Mouse (Mus musculus) testis, postnatal 14 days (tissue): ENCODE results near the gene Adal.
A peak's percentile ranks its signal among the peaks of the same experiment; 100 is the strongest.
"Not testable (repeated sequence)": the region's sequence is repeated elsewhere in the genome, so short reads cannot be mapped to it uniquely, and the experiment has no call there.

ENCODE experiments used
- DNase-seq: peaks from one replicate; pipeline ENCODE4 v3.0.0; 2021; ENCODE audit warnings: low spot score

Gene Adal

DNA sequence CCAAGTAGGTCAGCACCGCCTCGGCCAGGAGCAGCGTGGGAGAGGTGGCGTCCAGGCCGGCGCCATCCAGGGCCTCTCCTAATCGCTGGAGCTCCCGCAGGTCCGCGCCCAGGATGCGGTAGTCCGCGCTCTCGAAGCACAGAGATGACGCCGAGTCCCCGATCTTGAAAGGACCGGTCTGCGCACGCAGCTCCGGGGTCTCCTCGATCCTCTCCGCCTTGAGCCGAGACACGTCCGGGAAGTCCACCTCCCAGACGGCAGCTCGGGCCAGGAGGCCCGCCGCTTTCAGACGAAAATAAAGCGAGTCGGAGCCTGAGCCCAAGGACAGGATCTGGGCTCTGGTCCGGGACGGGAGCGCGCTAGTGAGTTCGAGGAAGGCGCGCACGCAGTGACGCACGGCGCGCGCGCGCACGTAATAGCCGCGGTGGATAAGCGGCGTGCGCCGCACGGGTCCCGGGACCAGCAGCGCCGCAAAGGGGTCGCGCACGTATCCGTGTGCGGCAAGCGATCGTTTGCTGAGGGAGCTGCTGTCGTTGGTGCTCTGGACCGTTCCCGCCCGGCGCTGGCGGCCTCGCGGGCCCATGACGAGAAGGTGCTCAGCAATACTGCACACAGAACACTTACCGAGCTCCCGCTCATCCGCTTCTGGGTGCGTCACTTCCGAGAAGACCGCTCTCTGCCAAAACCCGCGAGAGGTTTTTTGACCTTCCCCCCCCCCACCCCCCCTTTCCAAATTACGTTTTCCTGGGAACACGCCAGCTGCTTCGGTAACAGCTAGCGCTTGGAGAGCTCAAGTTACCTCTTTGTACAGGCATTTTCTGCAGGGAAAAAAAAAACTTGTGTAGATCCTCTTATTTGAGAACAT is at the start of gene Adal, which contains the start of gene Lcmt2:
Gene Adal (plus strand): TSS at position 411 of the 865 bp plus-strand sequence.
Gene Lcmt2 (minus strand): TSS at position 636 of the 865 bp plus-strand sequence.
- DNase-seq, result peak; percentile 89

DNA sequence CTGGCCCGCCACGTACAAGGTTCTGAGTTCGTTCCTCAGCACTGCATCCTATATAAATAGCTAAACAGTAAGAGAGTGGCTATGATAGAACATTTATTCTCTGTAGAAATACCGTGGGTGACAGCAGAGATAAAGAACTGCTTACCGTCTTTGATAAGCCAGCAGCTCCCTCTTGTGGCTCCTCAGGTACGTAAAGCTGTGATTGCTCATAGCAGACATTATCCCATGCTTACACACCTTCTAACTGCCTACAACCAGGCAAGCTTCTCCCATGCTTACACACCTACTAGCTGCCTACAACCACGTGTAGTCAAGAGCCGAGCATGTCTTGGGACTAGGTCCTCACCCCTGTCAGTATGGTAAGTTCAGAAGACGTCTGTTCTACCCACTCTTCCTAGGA is 38.2 kb upstream of the Adal start:
- DNase-seq, result no peak

DNA sequence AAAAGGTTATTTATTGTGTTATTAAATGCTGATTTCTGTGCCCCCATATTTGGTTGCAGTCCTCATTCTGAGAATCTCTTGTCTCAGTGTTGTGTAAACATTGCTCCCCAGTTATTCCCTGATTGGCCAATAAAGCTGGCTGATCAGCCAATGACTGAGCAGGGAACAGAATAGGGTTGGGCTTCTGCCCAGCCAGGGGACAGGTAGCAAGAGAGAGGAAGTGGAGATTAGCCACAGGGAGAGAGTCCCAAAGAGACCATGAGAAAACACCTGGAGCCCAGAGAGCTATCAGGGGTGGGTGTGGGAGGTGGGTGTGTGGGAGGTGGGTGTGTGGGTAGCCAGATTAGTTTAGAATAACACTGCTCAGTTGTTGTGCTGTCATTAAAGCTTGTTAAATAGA is 34.3 kb upstream of the Adal start:
- no peak for DNase-seq

DNA sequence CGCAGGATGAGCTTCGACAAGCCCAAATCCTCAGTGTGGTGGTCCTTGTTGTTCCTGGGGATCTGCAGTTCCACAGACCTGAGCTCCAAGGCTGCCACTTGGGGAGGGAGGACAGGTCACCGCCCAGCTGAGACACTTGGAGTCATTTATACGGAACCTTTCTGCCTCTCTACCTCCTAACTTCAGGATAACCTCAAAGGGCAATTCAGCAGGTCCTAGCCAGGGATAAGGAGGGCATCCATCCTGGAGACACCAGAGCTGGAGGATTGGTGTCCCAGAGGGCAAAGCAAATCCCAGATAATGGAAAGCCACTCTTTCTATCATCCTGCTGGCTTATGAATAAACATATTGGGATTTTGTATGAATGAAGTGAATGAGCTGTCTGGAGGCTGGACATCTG is 30.5 kb upstream of the Adal start, which contains the start of gene Tgm7:
Gene Tgm7 (minus strand): TSS at position 101 of the 400 bp plus-strand sequence.
- no peak for DNase-seq

DNA sequence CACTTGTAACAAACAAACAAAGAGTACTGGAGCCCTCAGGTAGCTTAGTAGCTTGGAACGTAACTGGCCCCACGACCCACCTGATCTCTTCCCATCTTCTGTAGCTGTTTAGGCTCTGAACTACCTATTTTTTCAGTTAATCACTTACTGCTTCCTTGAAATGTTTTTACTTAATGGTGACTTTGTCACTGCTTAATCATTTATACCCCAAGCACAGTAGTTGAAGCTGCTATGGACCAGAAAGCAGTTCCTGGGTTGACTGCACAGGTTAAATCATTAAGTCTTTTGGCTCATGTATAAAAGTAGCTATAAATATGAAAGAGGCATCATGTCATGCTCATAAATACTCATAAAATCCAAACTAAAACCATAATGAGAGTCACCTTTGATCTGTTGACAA is 24.8 kb upstream of the Adal start:
- no peak for DNase-seq

DNA sequence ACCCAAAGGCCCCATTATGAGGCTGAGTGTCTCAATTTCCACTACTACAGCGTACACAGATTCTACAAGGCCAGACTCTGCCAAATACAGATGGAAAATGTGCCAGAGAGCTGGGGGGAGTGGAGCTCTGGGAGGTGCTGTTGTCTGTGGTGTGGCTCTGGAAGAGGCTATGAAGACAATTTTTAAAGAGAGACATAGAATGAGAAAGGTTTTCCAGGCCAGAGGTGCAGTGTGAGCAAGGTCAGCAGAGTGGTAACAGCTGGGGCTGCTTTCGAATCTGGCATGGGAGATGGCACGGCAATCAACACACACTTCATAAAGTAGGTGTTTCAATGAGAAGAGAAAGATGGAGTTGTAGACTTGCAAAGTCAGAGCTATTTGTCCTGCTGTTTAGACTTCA is 21.0 kb upstream of the Adal start:
- no peak for DNase-seq

DNA sequence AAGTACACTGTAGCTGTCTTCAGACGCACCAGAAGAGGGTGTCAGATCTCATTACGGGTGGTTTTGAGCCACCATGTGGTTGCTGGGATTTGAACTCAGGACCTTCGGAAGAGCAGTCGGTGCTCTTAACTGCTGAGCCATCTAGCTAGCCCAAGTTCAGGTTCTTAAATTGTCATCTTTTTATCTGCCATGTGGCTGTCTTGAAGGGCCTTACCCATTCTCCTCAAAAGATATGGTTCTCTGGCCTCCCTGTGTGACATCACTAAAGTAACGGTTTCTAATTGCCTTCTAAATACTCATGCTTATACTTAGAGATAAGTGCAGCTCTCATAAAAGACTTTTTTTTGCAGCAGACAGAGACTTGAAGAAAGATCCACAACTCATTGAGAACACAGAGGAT is 13.9 kb upstream of the Adal start:
- DNase-seq, result not testable (repeated sequence)

DNA sequence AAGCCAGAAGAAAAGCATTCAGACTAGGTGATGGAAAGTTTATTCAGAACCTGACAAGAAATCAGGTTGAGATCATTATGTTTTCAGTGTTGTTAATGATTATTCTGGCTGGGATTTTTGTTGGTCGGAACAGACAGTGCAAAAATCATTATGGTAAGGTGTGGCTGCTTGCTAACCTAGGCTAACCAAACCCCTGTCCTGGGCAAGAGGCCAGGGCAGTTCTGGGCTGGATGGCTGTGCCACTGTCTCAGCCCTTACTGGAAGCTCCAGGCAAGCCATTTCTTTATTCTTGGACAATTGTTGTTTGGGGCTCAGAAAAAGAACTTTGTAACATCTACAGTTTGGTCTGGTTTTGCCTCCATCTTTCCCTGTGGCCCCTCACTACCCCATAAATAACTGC is 12.7 kb upstream of the Adal start:
- no peak for DNase-seq

DNA sequence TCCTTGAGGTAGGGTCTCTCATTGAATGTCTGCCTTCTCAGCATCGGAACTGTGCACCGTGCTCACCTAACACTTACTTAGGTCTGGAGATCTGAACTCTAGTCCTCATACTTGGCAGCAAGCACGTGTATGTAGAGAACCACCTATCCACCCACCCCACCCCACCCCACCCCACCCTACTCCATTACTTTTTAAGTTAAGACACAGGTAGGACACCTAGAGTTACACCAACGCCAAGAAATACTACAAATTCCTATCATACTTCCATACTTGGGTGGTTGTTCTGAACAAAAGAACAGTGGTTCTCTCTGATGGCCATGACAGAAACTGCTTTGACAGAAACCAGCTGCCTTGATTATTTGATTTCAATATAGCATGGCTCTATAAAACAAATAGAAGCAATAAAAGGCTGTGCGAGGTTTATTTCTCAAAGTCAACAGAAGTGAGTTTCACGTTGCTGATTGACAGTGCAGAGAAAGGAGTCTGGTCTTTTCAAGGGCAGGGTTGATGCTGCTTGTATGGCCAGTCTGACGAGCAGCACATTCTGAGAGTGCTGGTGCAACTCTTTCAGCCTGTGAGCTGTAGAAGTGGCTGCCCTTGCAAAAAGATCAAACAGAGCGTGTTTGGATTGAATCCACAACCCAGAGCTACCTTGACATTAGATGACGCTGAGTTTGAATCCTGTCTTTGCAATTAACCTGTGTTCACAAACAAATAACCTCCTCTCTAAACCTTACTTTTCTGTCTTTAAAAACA is 11.2 kb upstream of the Adal start:
- no peak for DNase-seq

DNA sequence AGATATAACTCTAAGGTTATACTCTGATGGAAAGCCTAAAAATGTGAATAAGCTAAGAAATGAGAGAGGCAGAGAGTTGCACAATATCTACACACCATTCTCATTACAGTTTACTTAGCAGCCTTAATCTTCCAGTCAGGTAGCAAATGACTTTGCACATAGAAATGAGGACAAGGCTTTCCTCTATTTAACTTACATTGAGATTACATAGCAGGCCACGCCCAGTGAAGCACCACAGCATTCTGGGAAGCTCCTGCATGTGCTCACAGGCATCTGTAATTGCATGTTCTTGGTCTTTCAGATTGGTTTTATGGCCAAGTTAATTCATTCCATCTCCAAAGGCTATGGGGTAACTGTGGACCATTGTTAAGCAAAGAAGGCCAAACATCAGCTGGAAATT is 7.4 kb upstream of the Adal start:
- DNase-seq, result no peak

DNA sequence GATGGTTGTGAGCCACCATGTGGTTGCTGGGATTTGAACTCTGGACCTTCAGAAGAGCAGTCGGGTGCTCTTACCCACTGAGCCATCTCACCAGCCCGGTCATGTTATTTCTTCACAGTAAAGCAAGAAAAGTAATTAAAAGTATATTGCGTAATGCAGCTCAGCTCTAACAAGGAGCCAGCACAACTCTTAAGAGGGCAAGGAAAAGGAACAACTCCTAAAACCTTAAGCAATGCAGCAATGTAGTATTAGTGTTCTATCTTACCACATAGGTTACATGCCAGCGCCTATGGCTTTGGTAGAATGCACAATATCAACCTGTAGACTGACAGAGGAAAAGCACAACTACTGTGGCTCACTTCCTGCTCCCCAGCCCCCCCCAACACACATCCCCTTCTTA is 2.9 kb upstream of the Adal start:
- no peak for DNase-seq

DNA sequence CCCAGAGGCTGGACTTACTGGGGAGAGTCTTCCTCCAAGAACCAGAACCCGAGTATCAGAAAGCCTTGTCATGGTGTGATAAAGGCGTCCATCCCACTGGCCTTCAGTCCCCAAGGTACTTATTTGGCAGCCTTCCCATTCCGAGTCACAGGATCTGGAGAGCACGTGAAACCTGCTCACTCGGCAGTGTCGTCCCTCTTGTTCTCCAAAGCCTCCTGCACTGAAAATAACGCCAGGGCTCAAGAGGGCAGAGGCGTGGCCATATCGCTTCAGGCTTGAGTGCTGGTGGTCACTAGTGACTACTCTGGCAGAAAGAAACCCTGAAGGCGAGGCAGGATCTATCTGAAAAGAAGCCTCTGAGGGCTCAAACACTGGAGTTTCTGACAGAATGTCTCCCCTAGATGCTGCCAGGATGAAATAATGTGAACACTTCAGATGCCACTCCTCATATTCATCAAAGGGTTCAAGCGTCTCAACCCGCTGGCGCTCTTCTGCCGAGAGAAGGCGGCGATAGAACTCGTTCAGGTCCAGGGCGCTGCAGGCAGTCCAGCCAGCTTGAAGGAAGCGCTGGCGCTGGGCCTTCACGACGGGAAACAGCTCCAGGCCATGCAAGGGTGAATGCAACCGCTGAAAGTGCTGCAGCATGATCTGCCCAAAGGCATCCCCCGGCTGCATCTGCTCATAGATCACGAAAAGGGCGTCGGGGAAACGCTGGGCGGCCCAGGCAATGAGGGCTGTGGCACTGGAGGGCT is 786 bp upstream of the Adal start:
- peak; percentile 44 for DNase-seq

DNA sequence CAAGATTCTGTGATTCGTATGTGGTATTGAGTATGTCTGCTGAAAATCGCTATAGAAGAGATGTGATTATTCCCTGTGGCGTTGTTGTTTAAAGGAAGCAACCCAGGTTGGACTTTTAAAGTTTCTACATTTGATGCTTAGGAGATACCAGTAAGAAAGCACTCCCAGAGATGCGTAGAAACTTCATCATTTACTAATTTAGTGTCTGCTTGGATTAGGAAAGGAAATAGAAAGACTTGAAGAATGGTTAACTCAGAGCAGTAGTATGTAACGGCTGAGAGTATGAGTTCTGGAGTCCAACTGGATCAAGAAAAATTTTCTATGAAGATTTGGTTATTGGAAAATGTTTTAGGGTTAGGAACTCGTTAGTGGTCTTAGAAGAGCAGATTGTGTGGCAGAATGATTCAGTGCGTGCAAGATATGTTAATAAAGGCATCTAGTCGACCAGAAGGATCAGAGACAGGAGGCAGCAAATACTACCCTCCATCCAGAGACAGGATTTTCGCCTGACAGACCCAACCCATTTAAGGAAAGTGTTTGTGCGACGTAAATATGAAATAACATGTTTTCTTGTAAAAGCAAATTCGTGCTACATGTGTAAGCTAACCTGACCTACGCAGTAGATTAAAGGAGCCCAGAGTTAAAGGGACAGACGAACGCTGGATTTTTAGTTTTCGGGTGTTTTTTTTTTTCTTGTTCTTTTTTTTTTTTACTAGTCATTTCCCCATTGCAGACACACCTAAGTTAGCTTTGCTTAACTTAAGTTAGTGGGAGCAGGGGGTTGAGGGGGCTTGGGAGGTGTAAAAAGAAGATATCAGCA is 1.2 kb downstream of the Adal start:
- no peak for DNase-seq

DNA sequence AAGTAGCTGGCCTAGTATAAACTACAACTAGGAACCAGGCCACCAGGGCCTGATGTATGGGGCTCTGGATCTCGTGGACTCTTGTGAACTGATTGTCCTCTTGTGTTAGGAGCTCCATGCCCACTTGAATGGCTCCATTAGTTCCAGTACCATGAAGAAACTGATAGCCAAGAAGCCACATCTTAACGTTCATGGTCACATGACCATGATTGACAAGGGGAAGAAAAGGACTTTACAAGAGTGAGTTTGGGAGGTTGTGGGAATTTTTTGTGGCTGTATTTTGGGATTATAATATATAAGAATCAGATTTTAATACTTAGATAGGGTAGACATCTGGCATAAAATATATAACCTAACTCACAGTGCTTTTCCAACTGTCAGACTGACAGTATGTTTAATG is 2.2 kb downstream of the Adal start:
- DNase-seq, result no peak

DNA sequence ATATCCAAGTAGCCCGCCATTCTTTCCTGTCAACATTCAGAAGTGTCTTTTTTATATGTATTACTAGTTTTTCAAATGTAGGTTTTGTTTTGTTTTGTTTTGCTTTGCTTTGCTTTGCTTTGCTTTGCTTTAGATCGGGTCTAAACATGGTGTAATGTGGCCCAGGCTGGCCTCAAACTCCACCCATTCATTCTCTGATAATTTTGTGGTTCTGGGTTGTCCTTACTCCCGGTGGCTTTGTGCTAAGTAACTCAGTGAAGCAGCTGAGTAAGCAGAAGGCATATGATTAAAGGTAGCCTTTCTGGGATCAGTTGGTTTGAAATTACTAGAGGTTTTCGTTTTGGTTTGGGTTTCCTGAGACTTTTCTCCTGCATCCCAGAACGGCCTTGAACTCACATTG is 9.5 kb downstream of the Adal start:
- DNase-seq, result no peak

DNA sequence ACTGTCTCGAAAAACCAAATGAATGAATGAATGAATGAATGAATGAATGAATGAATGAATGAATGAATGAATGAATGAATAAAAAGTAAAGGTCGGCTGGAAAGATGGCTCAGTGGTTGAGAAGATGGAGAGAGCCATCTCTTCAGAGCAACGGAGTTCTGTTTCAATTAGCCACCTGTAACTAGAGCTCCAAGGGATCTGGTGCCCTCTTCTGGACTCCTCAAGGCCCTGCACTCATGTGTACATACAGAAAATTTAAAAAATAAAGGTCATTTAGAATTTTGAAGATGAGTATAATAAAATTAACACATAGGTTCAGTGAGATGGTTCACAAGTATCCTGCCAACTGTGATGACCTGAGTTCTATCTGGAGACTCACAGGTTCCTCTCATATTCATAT is 12.9 kb downstream of the Adal start:
- no peak for DNase-seq

DNA sequence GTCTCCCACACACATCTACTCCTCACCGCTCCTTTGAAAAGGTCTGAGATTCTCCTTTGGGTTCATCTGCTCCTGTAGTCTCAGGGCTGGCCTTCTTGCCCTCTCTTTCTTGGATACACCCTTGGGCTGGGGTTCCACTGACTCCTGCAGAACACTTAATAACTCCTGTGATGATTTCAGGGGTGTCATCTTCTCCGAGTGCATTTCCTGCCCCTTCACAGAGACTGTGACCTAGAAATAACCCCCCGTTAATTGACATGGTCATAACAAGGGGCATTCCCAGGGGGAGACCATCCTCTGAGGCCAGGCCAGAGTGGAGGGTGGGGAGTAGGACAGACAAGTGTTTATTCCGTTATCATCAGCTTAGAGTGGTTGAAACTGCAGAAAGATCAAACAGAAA is 28.9 kb downstream of the Adal start:
- no peak for DNase-seq

DNA sequence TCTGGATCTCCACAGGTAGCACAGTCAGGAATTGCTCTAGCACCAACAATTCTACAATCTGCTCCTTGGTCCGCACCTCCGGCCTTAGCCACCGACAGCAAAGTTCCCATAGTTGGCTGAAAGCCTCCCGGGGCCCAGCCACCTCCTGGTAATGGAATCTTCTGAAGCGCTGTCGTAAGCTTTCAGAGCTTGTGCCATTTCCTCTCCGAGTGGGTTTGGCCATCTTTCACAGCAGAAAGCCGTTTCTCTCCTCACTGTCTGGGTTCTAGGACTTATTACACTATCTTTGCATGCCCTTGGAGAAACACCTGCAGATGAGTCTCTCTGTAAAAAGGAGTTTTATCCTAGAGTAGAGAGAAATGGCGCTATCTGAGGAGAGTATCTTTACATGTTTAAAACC is 29.7 kb downstream of the Adal start:
- DNase-seq, result no peak

DNA sequence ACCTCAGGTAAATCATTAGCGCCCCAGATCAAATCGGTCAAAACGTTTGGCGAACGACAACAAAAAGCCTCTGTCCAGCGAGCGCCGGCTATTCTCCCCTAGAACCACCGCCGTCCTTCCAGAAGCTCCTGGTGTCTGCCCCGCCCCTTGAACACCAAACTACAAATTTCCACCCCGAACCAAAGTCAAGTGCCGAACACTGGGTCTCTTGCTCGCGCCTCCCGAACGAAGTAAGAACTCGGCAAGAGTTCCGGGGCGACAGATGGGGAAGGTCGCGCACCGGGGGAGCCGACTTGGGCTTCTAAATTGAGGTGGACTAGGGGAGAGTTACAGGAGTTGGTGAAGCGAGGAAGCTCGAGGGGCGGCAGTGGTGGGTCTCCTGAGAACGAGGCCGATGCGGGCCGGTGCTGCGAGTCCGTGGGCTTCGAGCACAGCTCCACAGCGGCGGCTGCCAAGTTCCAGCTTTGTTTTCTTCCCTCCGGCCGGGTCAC is 30.3 kb downstream of the Adal start, which contains the start of gene Tubgcp4:
Gene Tubgcp4 (plus strand): TSS at position 174 of the 491 bp plus-strand sequence.
- no peak for DNase-seq

DNA sequence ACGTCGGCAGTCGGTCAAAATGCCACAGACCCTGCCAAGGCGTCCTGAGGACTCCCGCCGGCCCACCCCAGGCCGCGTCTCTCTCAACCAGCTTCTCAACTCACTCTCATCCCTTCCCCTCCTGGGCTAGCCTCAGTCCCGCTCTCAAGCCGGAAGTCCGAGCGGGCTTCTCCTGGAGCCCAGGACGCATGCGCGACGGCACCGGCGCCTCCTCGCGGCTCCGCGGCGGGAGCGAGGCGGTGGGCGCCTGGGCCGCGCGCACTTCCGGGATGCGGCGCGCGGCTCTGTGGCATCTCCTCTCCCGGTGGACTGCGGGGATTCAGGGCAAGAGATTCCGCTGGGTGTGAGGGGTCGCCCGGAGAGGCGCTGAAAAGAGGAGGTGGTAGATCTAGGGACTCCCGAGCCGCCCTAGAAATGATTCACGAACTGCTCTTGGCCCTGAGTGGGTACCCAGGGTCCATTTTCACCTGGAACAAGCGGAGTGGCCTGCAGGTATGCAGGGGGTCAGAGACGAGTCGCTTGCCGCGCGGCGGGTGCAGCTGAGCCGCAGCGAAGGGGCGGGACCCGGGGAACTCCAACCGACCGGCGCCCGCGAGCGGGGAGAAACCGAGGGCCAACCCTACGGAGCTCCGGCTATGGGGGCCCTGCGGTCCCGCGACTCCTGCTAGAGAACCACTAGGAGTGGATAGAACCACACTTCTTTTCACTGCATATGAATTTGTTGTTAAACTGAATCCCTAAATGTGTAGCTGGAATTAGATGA is 30.9 kb downstream of the Adal start, which contains the start of gene Zscan29:
Gene Zscan29 (minus strand): TSS at position 146 of the 763 bp plus-strand sequence.
- DNase-seq, result peak; percentile 93
